Mouse (Mus musculus): ENCODE results near the gene Rhbdf2. TPM values are rescaled to one million over a fixed set of nuclear protein-coding genes. Genes with fewer than 3 reads are reported as not detected.

Gene Rhbdf2
- total RNA-seq, 2 experiments from 2014 or later: 1.9 to 2.0 TPM

GRCm38 (mm10) chr11:116648213-116648921 is 21.5 kb upstream of the Rhbdf2 start:
- intact Hi-C loops (cut with DNase I): no loop called here
- no peak for TF ChIP-seq CTCF (IDR thresholded peaks at IDR 0.05)
- Histone ChIP-seq H3K4me3 (no peak overlapping the region), H3K27ac (no peak overlapping the region)
- no peak for DNase-seq (ENCODE audit: extremely low spot score in 1 of 2, low spot score in 2 of 2)

GRCm38 (mm10) chr11:116647340-116647991 is 20.6 kb upstream of the Rhbdf2 start:
- intact Hi-C loops (cut with DNase I): no loop called here
- TF ChIP-seq CTCF (IDR thresholded peaks at IDR 0.05): no peak
- Histone ChIP-seq H3K27ac (no peak overlapping the region), H3K4me3 (no peak overlapping the region)
- no peak for DNase-seq (ENCODE audit: extremely low spot score in 1 of 2, low spot score in 2 of 2)

- no peak overlapping the region for H3K4me3 ChIP-seq
- intact Hi-C loops (cut with DNase I): no loop called here
- no peak for TF ChIP-seq CTCF (IDR thresholded peaks at IDR 0.05)
Measured at GRCm38 (mm10) chr11:116646771-116647170, 20.0 kb upstream of the Rhbdf2 start.

GRCm38 (mm10) chr11:116646136-116646535 is 19.3 kb upstream of the Rhbdf2 start:
- DNase-seq (ENCODE audit: extremely low spot score in 1 of 2, low spot score in 2 of 2): no peak
- intact Hi-C loops (cut with DNase I): no loop called here
- no peak overlapping the region for H3K27ac ChIP-seq
- TF ChIP-seq CTCF (IDR thresholded peaks at IDR 0.05): no peak
- H3K4me3 ChIP-seq: no peak overlapping the region

More at GRCm38 (mm10) chr11:116646771-116647170, 20.0 kb upstream of the Rhbdf2 start:
- no peak for DNase-seq (ENCODE audit: extremely low spot score in 1 of 2, low spot score in 2 of 2)
- no peak overlapping the region for H3K27ac ChIP-seq

- H3K4me3 ChIP-seq: no peak overlapping the region
- no peak for DNase-seq (ENCODE audit: extremely low spot score in 1 of 2, low spot score in 2 of 2)
- intact Hi-C loops (cut with DNase I): no loop called here
- no peak overlapping the region for H3K27ac ChIP-seq
- no peak for TF ChIP-seq CTCF (IDR thresholded peaks at IDR 0.05)
Measured at GRCm38 (mm10) chr11:116645446-116646110, 18.8 kb upstream of the Rhbdf2 start.

- H3K27ac ChIP-seq: peak overlapping the region; percentile 41
- no peak for DNase-seq (ENCODE audit: extremely low spot score in 1 of 2, low spot score in 2 of 2)
- intact Hi-C loops (cut with DNase I): loop anchor here (5.0 kb wide), 1 partner anchor 413 kb away; no protein-coding TSS in a partner anchor
Measured at GRCm38 (mm10) chr11:116644225-116645112, 17.6 kb upstream of the Rhbdf2 start.

GRCm38 (mm10) chr11:116643579-116644224 is 16.9 kb upstream of the Rhbdf2 start:
- intact Hi-C loops (cut with DNase I): loop anchor here (1.0 to 5.0 kb wide), 3 partner anchors 28 to 414 kb away; no protein-coding TSS in a partner anchor
- no peak for TF ChIP-seq CTCF (IDR thresholded peaks at IDR 0.05)
- DNase-seq (ENCODE audit: extremely low spot score in 1 of 2, low spot score in 2 of 2): no peak
- peak overlapping the region; percentile 41 for H3K27ac ChIP-seq
- H3K4me3 ChIP-seq: peak overlapping the region; percentile 3; the same call in 1 of the 2 replicates

More at GRCm38 (mm10) chr11:116644225-116645112, 17.6 kb upstream of the Rhbdf2 start:
- no peak for TF ChIP-seq CTCF (IDR thresholded peaks at IDR 0.05)
- no peak overlapping the region for H3K4me3 ChIP-seq

- intact Hi-C loops (cut with DNase I): loop anchor here (1.0 to 5.0 kb wide), 3 partner anchors 28 to 414 kb away; no protein-coding TSS in a partner anchor
- Histone ChIP-seq H3K4me3 (peak overlapping the region; percentile 3; the same call in 1 of the 2 replicates), H3K27ac (0 out of 2 replicates have a peak overlapping the region, but pooled peaks have one; percentile 41)
- no peak; the same call in none of the 2 replicates for TF ChIP-seq CTCF (IDR thresholded peaks at IDR 0.05)
- DNase-seq (ENCODE audit: extremely low spot score in 1 of 2, low spot score in 2 of 2): peak; percentile 87 to 92
Measured at GRCm38 (mm10) chr11:116642681-116643578, 16.1 kb upstream of the Rhbdf2 start.

- no peak for DNase-seq (ENCODE audit: extremely low spot score in 1 of 2, low spot score in 2 of 2)
- intact Hi-C loops (cut with DNase I): loop anchor here (2.0 to 5.0 kb wide), 2 partner anchors 167 to 416 kb away; no protein-coding TSS in a partner anchor
- Histone ChIP-seq H3K4me3 (no peak overlapping the region), H3K27ac (no peak overlapping the region)
- no peak for TF ChIP-seq CTCF (IDR thresholded peaks at IDR 0.05)
Measured at GRCm38 (mm10) chr11:116641731-116642130, 14.9 kb upstream of the Rhbdf2 start.

Data from left cerebral cortex, adult 2 months (tissue).